Mouse (Mus musculus): ENCODE data around the gene Capn8.

Gene Capn8

GRCm38 (mm10) chr1:182679582-182679981 is 114.8 kb downstream of the Capn8 start:
- DNase-seq (ENCODE audit: low spot score) = no peak
